Mouse (Mus musculus) ES-Bruce4 (cell line): ENCODE measurements at regions not wholly inside any gene's neighbourhood (a gene's known extent, or its start where the extent isn't known, plus 50 kb on each side); places are given as distances from the start of the nearest gene placed in this dataset.

Experiments used
- H3K27ac ChIP-seq: 2 replicates; pipeline ENCODE4 v1.5.1; 2012; ENCODE audit warnings: low read length, inconsistent platforms; ENCODE audit not compliant: insufficient read depth
- H3K27me3 ChIP-seq: 2 replicates; pipeline ENCODE4 v1.6.1; 2012; ENCODE audit warnings: mild to moderate bottlenecking, low read length, inconsistent platforms; ENCODE audit not compliant: control insufficient read depth, poor library complexity, insufficient read depth, severe bottlenecking
- H3K36me3 ChIP-seq: 2 replicates; pipeline ENCODE4 v1.6.1; 2012; ENCODE audit warnings: inconsistent platforms, mild to moderate bottlenecking, low read length, moderate library complexity; ENCODE audit not compliant: control insufficient read depth, poor library complexity, insufficient read depth, severe bottlenecking
- H3K4me1 ChIP-seq: one replicate; pipeline ENCODE4 v1.8.1; 2011; ENCODE audit warnings: low read length; ENCODE audit not compliant: control insufficient read depth, insufficient read depth
- H3K4me3 ChIP-seq: 2 replicates; pipeline ENCODE4 v1.5.1; 2011; ENCODE audit warnings: low read depth, mild to moderate bottlenecking, low read length
- H3K9ac ChIP-seq: 2 replicates; pipeline ENCODE4 v1.6.1; 2012; ENCODE audit warnings: low read depth, mild to moderate bottlenecking, inconsistent platforms; ENCODE audit not compliant: poor library complexity, severe bottlenecking
- H3K9me3 ChIP-seq: replicated peaks from 2 replicates; pipeline ENCODE4 v1.6.1; 2012; ENCODE audit warnings: mild to moderate bottlenecking, low read length, inconsistent platforms; ENCODE audit not compliant: control insufficient read depth, poor library complexity, insufficient read depth, severe bottlenecking
- CTCF ChIP-seq: IDR thresholded peaks from one replicate; pipeline ENCODE4 v1.8.1; 2011; ENCODE audit warnings: low read depth, low read length
- EP300 ChIP-seq: IDR thresholded peaks from 2 replicates; pipeline ENCODE4 v1.6.1; 2011; ENCODE audit warnings: low read depth, low read length; ENCODE audit not compliant: insufficient read depth
- POLR2A ChIP-seq: IDR thresholded peaks from one replicate; pipeline ENCODE4 v1.8.1; 2011; ENCODE audit warnings: low read length; ENCODE audit not compliant: insufficient read depth

- H3K27ac ChIP-seq = no peak overlapping the region
- no peaks in the 10 kb centered on the region for H3K36me3 ChIP-seq
- no peaks in the 10 kb centered on the region for H3K4me1 ChIP-seq
- no peak overlapping the region for H3K9ac ChIP-seq
- no peak for TF ChIP-seq EP300
- no peak for TF ChIP-seq CTCF
- no peak for TF ChIP-seq POLR2A
- no peak overlapping the region for H3K4me3 ChIP-seq
- peaks cover 12% of the 10 kb centered on the region for H3K9me3 ChIP-seq
- no peaks in the 10 kb centered on the region; the same call in 1 of the 2 replicates for H3K27me3 ChIP-seq
These were observed 205.3 kb downstream of the Nedd1 start for GRCm38 (mm10) chr10:92516886-92517285.

- no peak for TF ChIP-seq CTCF
- TF ChIP-seq EP300 = no peak
- TF ChIP-seq POLR2A = no peak
- Histone ChIP-seq H3K27ac (no peak overlapping the region), H3K9ac (no peak overlapping the region), H3K9me3 (no peaks in the 10 kb centered on the region; the same call in none of the 2 replicates), H3K4me1 (no peaks in the 10 kb centered on the region), H3K4me3 (no peak overlapping the region), H3K36me3 (no peaks in the 10 kb centered on the region), H3K27me3 (no peaks in the 10 kb centered on the region; the same call in 1 of the 2 replicates)
These were observed 210.5 kb downstream of the Nedd1 start for GRCm38 (mm10) chr10:92511769-92512168.

GRCm38 (mm10) chr10:92510677-92511076 lies 211.5 kb downstream of the Nedd1 start:
- H3K4me1 ChIP-seq = no peaks in the 10 kb centered on the region
- no peak overlapping the region for H3K27ac ChIP-seq
- H3K27me3 ChIP-seq = no peaks in the 10 kb centered on the region; the same call in 1 of the 2 replicates
- TF ChIP-seq EP300 (no peak), CTCF (no peak), POLR2A (no peak)
- no peak overlapping the region for H3K4me3 ChIP-seq
- H3K9me3 ChIP-seq = no peaks in the 10 kb centered on the region; the same call in 1 of the 2 replicates
- no peaks in the 10 kb centered on the region for H3K36me3 ChIP-seq
- H3K9ac ChIP-seq = no peak overlapping the region

GRCm38 (mm10) chr10:92504271-92504670 lies 217.9 kb downstream of the Nedd1 start:
- H3K9me3 ChIP-seq = no peaks in the 10 kb centered on the region
- no peaks in the 10 kb centered on the region for H3K27me3 ChIP-seq
- no peaks in the 10 kb centered on the region for H3K36me3 ChIP-seq
- H3K4me3 ChIP-seq = no peak overlapping the region
- H3K9ac ChIP-seq = no peak overlapping the region
- H3K27ac ChIP-seq = no peak overlapping the region
- no peak for TF ChIP-seq EP300
- H3K4me1 ChIP-seq = no peaks in the 10 kb centered on the region

- Histone ChIP-seq H3K4me3 (no peak overlapping the region), H3K36me3 (no peaks in the 10 kb centered on the region), H3K9me3 (no peaks in the 10 kb centered on the region), H3K9ac (no peak overlapping the region), H3K27ac (no peak overlapping the region), H3K4me1 (no peaks in the 10 kb centered on the region), H3K27me3 (no peaks in the 10 kb centered on the region)
- no peak for TF ChIP-seq CTCF
- no peak for TF ChIP-seq EP300
- no peak for TF ChIP-seq POLR2A
These were observed 238.6 kb downstream of the Nedd1 start for GRCm38 (mm10) chr10:92483592-92483991.

- H3K9ac ChIP-seq = no peak overlapping the region
- no peaks in the 10 kb centered on the region; the same call in 1 of the 2 replicates for H3K27me3 ChIP-seq
- H3K27ac ChIP-seq = no peak overlapping the region
- H3K4me1 ChIP-seq = no peaks in the 10 kb centered on the region
- H3K4me3 ChIP-seq = no peak overlapping the region
- no peaks in the 10 kb centered on the region for H3K9me3 ChIP-seq
- TF ChIP-seq EP300 (no peak), CTCF (no peak), POLR2A (no peak)
- H3K36me3 ChIP-seq = no peaks in the 10 kb centered on the region
These were observed 248.9 kb downstream of the Nedd1 start for GRCm38 (mm10) chr10:92473282-92473681.
